Mouse (Mus musculus) thymus, postnatal 25 days (tissue): ENCODE data around the gene Hist1h3a.
"Not testable (repeated sequence)": the region's sequence is repeated elsewhere in the genome, so short reads cannot be mapped to it uniquely, and the experiment has no call there.

Experiments
- DNase-seq: peaks from one replicate; pipeline ENCODE4 v3.0.0; 2022

Gene Hist1h3a

DNA sequence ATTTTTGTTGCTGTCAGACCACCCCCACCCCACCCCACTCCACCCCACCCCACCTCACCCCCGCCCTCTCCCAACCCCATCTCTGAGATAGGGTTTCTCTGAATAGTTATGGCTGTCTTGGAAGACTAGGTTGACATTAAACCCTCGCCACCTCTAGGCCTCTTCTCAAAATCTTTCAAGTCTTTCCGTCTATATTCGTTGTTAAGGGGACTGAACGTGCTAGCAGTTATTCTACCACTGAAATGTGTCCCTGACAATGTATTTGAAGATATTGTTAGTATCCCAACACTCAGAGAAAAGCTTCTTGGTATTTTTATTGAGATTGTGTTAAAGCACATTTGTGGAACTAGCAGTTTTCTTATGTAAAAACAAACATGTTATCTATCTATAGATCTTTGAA is 21.3 kb downstream of the Hist1h3a start:
- no peak for DNase-seq

DNA sequence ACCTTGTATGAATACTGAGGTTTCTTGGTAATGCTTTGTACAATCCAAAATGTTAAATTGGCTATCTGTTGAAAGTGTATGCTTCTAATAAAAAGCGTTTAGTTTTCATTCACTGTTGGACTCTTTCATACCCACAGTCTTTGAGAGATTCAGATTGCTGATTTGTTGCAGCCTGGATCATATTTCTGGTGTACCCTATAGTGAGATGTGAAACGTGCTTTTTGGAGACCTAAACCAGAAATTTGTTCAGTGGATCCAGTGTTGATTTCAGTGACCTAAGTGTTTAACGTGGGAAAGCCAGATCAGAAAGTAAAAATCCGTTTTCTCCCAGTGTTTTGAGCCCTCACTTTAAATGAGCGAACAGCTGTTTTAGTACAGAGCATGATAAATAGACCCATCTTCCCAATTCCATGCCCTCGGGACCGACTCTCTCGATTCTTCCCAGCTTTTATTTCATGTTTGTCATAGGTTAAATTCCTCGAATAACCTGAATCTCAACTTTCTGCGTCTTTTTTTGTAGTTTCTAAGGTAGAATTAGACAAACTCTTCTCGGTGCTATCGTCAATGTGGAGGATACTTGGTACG is 21.8 kb downstream of the Hist1h3a start:
- DNase-seq: no peak

DNA sequence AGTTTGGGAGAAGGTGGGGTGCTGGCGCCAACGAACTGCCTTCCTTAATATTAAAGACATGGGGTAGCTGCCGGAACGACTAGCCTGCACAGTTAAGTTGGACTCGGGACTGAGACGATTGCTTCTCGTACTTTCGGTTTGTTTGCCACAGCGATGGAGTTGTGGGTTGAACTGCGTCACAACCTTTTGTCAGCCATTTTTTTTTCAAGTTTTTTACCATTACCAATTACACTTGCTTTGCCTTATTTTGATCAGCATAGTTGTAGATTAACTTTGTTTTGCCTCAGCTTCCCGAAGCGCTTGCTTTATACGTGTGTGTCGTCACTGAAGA is 22.3 kb downstream of the Hist1h3a start:
- no peak for DNase-seq

DNA sequence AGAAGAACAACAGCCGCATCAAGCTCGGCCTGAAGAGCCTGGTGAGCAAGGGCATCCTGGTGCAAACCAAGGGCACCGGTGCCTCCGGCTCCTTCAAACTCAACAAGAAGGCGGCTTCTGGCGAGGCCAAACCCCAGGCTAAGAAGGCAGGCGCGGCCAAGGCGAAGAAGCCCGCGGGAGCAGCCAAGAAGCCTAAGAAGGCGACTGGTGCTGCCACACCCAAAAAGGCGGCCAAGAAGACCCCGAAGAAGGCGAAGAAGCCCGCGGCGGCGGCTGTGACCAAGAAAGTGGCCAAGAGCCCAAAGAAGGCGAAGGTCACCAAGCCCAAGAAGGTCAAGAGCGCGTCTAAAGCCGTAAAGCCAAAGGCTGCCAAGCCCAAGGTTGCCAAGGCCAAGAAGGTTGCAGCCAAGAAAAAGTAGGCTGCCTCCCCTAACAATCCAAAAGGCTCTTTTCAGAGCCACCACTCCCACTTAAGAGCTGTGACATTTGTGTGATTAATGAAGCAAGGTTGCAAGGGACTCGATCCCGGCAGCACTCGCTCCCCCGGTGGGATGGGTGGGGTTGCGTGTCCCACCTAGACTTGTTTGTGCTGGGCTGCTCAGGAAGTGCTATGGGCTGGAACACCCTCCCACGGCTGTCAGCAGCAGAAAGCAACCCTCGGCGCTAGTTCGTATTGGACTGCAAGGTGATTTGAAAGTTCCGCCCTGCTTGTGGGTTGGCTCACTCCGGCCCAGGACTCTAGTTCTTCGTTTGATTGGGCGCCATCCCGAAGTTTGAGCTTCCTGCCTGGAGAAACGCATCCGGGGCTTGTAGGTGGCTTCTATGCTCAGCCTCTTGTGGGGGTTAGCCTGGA is 22.9 kb downstream of the Hist1h3a start:
- peak; percentile 88 for DNase-seq

DNA sequence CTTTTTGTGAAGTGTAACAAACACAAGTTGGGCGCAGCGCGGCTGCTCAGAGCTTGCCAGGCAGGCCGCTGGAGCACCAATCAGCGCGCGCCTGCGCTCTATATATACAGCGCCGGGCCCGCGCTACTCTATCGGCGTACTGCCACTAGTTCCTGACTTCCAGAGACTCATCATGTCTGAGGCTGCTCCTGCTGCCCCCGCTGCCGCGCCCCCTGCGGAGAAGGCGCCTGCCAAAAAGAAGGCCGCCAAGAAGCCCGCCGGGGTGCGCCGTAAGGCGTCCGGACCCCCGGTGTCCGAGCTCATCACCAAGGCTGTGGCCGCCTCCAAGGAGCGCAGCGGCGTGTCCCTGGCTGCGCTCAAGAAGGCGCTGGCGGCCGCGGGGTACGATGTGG is 23.5 kb downstream of the Hist1h3a start, which contains the start of gene Hist1h1c:
Gene Hist1h1c, plus strand, starts transcription at position 132 of the 392 bp plus-strand sequence.
- DNase-seq: peak; percentile 97

DNA sequence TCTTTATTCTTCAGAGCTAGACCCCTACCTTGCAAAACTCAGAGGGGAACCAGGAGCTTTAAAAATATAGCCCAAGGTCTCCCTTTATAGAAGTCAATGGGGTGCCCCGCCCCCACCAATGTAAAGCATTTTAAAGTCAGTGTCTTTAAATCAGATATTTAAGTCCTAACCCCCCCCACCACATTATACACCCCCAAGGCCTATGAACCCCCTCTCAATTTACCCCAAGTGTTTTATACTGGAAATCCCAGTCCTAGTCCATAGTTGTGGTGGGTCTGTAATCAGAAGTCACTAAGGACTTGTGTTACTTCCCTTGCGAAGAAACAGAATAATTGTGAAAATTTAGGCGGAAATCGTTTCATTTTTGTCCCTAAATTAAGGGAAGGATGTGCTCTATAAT is 24.1 kb downstream of the Hist1h3a start:
- DNase-seq: peak; percentile 49

DNA sequence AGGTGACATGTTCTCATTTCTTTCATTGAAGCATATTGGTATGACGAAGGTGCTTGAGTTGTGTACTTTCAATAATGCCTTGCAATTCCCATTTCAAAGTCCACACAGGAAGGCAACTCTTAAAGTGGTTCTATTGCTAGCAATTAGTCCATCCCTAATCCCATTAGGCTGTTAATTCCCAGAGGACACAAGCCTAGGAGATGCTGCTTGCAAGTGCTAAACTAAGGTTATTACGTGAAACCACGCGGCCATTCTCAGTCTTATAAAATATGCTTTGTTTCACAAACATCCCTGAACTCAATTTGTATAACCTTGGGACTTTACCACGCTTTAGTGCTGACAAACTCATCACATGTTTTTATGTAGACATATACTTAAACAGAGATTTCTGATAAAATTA is 25.1 kb downstream of the Hist1h3a start:
- DNase-seq: no peak

DNA sequence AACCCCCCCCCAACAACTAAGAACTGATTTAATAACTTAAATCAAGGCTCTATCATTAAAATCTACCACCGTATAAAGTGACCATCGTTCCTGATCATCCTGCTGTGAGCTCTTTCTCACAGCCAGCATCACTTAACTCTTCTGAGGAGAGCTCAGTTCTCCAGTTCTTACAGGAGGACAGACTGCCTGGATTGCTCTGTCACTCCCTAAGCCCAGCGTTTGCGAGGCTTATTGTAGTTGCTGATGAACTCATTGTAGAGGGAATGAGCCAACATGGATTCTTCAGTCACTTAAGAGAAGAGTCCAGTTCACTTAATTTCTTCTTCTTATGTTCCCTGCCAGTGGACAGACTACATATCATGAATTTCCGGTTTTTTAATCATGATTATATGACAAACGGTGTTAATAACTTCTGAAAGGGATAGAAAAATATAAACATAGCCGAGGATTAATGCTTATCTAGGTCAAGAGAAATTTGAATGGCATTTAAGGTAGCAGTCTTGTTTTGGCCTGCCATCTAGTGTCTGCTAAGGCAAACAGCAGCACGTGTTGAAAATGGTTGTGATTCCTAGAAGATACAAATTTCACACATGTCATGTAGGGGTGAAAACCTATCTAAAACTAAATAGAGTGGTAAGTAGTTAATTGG is 29.9 kb downstream of the Hist1h3a start:
- peak; percentile 35 for DNase-seq

DNA sequence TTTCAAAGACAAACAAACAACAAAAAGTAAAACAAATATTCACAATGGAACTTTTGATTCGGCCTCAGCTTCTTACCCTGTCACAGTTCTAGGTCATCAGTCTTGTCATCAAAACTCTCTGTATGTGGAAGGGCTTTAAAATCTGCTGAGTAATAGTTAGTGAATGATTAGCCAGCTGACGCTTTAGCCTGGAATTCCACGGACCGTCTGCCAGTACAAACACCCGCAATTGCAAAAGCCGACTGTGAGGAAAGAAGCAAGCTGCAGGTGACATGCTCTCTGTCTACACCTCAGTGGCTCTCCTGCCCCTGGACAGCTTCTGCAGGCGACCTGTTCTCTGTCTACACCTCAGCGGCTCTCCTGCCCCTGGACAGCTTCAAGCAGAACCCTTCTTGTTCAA is 31.7 kb downstream of the Hist1h3a start:
- DNase-seq: no peak

DNA sequence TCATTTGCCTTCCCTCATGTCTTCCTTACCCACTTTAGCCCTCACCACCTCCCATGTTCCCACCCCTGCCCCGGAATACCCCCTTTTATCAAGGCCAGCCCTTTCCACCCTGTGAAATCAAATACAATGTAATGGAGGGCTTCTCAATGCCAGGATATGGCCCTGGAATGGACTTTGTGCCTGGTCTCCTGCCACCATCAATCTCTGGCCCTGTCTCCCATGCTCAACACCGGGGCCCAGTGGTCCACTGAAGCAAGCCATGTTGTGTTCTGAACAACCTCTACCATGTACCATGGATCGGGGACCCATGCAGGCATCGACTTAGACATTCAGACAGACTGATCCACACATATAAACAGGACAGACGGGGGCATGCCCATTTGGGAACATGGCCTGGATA is 32.5 kb downstream of the Hist1h3a start:
- DNase-seq: no peak

DNA sequence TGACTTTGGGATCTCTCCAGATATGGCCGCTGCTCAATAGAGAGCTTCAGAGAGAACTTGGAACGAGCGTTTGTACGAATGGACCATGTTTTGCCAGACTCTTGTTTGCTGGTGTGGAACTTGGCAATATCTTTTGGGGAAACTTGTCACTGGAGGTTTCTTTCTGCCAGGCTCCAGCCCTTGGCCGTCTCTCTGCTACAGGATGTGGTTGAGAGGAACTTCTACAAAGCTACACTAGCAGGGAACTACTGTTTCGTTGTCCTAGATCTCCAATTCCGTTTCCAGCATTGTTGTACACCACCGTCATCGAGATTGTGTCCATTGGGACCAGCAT is 33.0 kb downstream of the Hist1h3a start:
- peak; percentile 46 for DNase-seq

DNA sequence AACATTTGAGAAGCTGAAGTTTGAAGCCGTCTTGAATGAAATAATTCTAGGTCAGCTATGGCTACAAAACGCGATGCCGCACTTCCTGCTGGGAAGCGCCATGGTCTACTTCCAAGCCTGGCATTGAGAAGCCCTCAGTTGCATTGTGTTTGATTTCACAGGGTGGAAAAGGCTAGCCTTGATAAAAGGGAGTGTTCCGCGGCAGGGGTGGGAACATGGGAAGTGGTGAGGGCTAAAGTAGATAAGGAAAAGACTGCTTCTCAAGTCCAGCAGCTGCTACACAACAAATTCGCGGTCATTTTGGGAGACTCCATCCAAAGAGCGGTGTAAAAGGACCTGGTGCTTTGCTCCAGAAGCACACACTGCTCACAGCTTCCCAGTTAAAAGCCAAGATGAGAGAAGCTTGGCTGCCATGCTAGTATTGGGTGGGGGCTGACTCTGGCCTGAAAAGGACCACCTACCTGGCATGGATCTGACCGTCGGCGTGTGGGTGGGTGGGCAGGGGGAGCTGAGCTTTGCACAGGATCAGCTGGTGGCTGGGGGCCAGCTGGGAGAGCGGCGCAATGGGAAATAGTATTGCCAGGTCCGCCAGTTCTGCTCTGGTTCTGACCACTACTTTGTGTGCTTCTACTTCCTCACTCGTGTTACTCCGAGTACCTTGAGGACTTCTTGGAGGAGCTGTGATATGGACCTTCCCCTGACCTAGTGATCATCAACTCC is 33.6 kb downstream of the Hist1h3a start:
- DNase-seq: no peak

DNA sequence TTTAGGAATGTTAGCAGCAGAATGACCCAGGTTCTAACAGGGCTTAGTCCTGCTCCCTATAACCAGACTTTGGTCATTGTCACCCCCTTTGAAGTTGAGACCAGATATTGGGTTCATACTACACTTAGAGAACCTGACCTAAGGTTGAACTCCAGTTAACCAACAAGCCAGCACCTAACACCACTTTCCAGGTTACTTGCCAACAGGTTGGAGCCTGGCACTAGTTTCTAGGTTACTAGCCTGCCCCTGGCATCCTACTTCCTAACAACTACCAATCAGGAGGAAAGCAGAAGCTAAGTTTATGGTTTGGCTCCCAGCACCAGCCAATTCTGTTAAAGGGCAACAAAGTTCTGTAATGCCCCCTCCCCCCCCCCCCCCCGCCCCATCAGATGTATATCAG is 37.0 kb downstream of the Hist1h3a start:
- DNase-seq: no peak

DNA sequence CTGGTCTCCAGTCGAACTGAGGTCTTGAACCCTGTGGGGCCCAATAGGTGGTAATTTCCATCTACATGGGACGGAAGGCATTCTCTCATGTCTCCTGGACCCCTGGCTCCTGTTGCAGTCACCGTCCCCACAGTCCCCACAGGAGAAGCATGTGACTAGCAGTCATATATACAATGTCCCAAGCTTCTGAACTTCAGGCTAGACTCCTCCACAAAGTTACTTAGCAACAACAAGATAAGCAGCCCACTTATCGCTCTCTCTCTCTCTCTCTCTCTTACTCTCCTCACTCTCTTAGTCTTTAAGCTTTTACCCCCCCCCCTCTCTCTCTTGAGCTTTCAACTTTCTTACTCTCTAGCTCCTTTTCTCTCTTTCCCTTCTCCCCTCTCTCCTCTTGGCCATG is 37.9 kb downstream of the Hist1h3a start:
- DNase-seq: no peak

DNA sequence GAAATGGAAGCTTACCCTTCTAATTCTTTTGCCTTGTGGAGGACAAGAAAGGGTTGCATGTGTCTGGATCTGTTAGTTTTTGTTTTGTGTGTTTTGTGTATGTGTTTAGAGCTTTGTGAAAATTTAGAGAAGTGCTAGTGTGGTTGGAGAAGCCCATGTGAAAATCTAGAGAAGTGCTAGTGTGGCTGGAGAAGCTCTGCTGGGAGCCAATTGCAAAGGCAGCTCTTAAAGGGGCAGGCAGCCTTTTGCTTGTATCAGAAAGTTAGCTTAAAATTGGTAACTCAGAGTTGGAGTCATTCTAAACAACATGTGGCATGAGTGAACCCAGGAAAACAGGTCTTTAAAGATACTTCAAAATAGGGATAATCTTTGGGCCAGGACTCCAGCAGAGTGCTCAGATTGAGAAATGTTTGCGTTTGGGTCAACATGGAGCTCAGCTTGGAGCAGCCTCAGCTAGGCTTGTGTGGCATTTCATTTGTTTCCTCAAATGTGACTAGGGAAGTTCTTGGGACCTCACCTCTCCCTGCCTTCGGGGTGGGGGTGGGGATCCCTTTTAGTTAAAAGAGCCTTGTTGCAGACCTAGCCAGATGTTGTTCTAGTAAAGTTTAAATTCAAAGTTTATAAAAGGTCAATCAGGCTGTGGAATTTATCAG is 44.5 kb downstream of the Hist1h3a start:
- not testable (repeated sequence) for DNase-seq

DNA sequence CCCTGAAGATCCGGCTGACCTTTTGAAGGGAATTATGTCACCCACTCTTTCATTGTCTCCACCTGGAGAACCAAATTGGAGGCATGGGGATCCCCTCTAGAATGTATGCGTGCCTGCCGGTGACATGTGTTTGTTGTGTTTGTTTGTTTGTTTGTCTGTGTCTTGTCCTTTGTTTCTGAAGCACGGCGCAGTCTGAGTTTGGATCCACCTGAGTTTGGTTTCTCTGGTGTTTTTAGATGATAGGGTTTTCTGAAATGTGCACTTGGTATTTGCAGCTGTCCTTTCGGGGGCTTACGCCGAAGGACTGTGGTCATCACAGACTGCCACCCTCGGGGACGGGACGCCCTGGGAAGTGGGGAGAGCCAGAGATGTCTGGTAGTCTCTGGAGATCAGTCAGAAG is 45.0 kb downstream of the Hist1h3a start:
- DNase-seq: no peak

DNA sequence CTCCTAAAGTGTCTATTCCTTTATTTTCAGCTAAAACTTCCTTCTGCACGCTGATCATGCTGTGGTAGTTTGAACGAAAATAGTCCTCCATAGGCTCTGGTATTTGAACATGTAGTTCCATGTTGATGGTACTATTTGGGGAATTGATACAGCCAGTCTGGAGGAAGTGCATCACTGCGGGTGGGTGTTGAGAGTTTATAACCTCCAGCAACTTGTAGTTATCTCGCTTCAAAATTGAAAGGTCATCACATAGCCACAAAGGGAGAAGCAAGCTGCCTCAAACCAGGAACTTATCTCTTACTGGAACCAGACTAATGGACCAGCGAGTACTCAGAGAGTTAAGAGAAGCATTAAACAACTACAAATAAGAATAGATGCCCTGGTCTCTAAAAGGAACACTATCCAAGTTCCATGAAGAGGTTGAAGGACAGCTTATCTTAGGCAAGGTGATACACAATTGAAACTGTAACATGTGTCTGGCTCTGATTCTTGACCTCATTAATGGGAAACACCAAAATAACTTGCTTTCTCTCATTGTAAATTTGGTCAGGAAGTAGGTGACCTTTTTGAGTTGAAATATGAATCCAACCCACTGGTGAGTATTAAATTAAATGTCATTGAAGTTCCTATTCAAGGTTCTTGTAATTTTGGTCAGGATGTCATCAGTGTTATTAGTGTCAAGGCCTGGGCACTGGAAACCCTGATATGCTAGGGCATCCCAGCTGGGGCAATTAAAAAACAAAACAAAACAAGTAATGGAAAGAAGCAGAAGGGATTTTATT is 45.7 kb downstream of the Hist1h3a start:
- no peak for DNase-seq
